Mouse (Mus musculus): ENCODE data around the gene Slc8b1. TPM values are rescaled to one million over a fixed set of nuclear protein-coding genes. Genes with fewer than 3 reads are reported as not detected.
"Not testable (repeated sequence)": the region's sequence is repeated elsewhere in the genome, so short reads cannot be mapped to it uniquely, and the experiment has no call there.

Gene Slc8b1
- polyA plus RNA-seq, 3 experiments from 2014 or later: 6.1 to 14.5 (median 7.3) TPM

GRCm38 (mm10) chr5:120497071-120497470, 13.9 kb upstream of the Slc8b1 start:
- no peak for ATAC-seq

- ATAC-seq: no peak
Observed at GRCm38 (mm10) chr5:120499202-120499601, 11.8 kb upstream of the Slc8b1 start.

- ATAC-seq: not testable (repeated sequence)
Observed at GRCm38 (mm10) chr5:120500609-120501008, 10.4 kb upstream of the Slc8b1 start.

- no peak for ATAC-seq
Observed at GRCm38 (mm10) chr5:120502147-120502621, 8.8 kb upstream of the Slc8b1 start.

- ATAC-seq: no peak
Observed at GRCm38 (mm10) chr5:120502675-120503143, 8.3 kb upstream of the Slc8b1 start.

- ATAC-seq: peak; percentile 79
Observed at GRCm38 (mm10) chr5:120503144-120503795, 7.7 kb upstream of the Slc8b1 start, which contains the start of gene Plbd2. TSS of gene Plbd2 (minus strand) at chr5:120503625.

GRCm38 (mm10) chr5:120505368-120505767, 5.6 kb upstream of the Slc8b1 start:
- ATAC-seq: peak; percentile 39

GRCm38 (mm10) chr5:120505781-120506180, 5.2 kb upstream of the Slc8b1 start:
- peak; percentile 33 for ATAC-seq

- no peak for ATAC-seq
Observed at GRCm38 (mm10) chr5:120506490-120506889, 4.5 kb upstream of the Slc8b1 start.

GRCm38 (mm10) chr5:120507311-120507710, 3.7 kb upstream of the Slc8b1 start:
- no peak for ATAC-seq

GRCm38 (mm10) chr5:120511643-120512220, 764 bp downstream of the Slc8b1 start:
- ATAC-seq: no peak

GRCm38 (mm10) chr5:120512911-120513555, 2.1 kb downstream of the Slc8b1 start:
- ATAC-seq: no peak

GRCm38 (mm10) chr5:120514031-120514677, 3.2 kb downstream of the Slc8b1 start:
- ATAC-seq: no peak

- ATAC-seq: no peak
Observed at GRCm38 (mm10) chr5:120514754-120515153, 3.8 kb downstream of the Slc8b1 start.

GRCm38 (mm10) chr5:120515451-120515850, 4.5 kb downstream of the Slc8b1 start:
- ATAC-seq: no peak

- no peak for ATAC-seq
Observed at GRCm38 (mm10) chr5:120516221-120516984, 5.4 kb downstream of the Slc8b1 start.

- ATAC-seq: no peak
Observed at GRCm38 (mm10) chr5:120517552-120517951, 6.6 kb downstream of the Slc8b1 start.

GRCm38 (mm10) chr5:120522649-120523048, 11.7 kb downstream of the Slc8b1 start:
- ATAC-seq: peak; percentile 32

- ATAC-seq: no peak
Observed at GRCm38 (mm10) chr5:120524736-120525135, 13.8 kb downstream of the Slc8b1 start.

GRCm38 (mm10) chr5:120525737-120526136, 14.8 kb downstream of the Slc8b1 start:
- ATAC-seq: no peak

- no peak for ATAC-seq
Observed at GRCm38 (mm10) chr5:120526311-120526710, 15.3 kb downstream of the Slc8b1 start.

- no peak for ATAC-seq
Observed at GRCm38 (mm10) chr5:120527296-120527964, 16.5 kb downstream of the Slc8b1 start.
